12 mouse cellular contexts compared by ENCODE assay signal in the genomic region with DNA sequence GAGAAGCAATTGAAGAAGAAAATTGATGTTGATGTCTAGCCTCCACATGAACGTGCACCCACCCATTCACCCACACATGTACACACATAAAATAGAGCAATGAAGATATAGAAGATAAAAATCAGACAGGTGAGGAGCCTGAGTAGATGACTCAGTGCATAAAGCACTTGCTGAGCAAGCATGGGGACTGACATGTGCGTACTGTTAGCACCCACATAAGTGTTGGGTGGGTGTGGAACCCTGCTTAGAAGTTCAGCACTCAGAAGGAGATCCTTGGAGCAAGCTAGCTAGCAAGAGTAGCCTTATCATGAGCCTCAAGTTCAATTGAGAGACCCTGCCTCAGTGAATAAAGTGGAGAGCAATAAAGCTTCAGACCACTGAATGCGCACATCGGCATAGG.
"Had no signal": no experiment of that assay in that cellular context is flagged by ENCODE, and none has a peak within 500 bp of the region (broad histone marks: within the 10 kb centered on the region; RNA-seq: fewer than 3 reads in every experiment).

No protein-coding gene starts in this region.

- DNase-seq: retina, postnatal 1 day; right cerebral cortex, adult 18-20 months; right cerebral cortex, postnatal 14 days; right cerebral cortex, postnatal 25 days; right cerebral cortex, postnatal 4 days; spleen, adult 18-20 months; thymus, adult 18-20 months; thymus, adult 2 months; thymus, postnatal 14 days; thymus, postnatal 25 days; thymus, postnatal 36 days; thymus, postnatal 4 days had no signal
